Mouse (Mus musculus): ENCODE measurements around the gene Cdh13.

- no peak for TF ChIP-seq CTCF (IDR thresholded peaks at IDR 0.05; ENCODE audit: insufficient read depth, low read length)
- no peak for TF ChIP-seq POLR2A (IDR thresholded peaks at IDR 0.05; ENCODE audit: borderline replicate concordance, extremely low read depth, low read depth, low read length)
Observed at GRCm38 (mm10) chr8:119112861-119113260, 829.3 kb downstream of the Cdh13 start.
